Mouse (Mus musculus) ZHBTc4 (cell line): ENCODE measurements around the gene Smarcc2.

Experiments used
- DNase-seq: peaks from one replicate; pipeline ENCODE4 v3.0.0-alpha.2; 2011; ENCODE audit warnings: low read depth, low spot score

Smarcc2 gene

DNA sequence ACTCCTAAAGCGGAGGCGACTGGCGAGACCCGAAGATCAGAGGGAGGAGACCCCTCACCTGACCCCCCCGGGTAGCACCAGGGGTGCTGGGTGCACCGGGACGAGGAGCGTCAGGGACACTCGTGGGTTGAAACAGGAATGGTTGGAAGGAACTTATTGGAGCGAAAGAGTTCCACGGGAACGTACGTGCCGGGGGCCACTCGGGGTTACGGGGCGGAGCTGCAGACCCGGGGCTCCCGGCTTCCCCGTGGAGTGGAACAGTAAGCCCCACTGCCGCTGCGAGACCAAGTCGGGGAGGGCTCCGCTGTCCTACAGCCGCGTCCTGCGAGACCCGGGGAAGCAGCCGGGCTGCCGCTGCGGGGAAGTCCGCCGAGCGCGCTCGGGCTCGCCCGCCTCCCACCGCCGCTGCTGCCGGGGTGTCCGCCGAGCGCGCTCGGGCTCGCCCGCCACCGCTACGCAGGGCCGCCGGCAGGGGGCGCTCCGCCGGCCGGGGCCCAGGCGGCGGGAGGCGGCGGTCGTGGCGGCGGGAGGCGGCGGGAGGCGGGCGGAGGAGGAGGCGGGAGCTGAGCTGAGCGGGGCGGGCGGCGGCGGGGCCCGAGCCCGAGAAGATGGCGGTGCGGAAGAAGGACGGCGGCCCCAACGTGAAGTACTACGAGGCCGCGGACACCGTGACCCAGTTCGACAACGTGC lies at the start of gene Smarcc2:
Smarcc2 (plus strand) TSS at position 530 of the 690 bp plus-strand sequence.
- DNase-seq: peak; percentile 76

GRCm38 (mm10) chr10:128409692-128410559 lies 49.1 kb upstream of the Smarcc2 start:
- peak; percentile 99 for DNase-seq

DNA sequence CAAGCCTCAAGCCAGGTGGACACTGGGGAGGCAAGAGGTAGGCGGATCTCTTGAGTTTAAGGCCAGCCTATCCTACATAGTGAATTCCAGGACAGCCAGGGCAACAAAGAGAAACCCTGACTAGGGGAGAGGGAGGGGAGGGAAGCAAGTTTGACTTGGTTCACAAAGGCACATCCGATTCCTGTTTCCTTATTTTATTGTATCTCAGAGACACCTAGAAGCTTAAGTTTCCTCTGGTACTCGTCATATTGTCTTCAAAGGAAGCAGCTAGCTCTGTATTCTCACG lies 48.5 kb upstream of the Smarcc2 start:
- peak; percentile 62 for DNase-seq

GRCm38 (mm10) chr10:128411211-128412054 lies 47.6 kb upstream of the Smarcc2 start, which contains the start of the genes Nabp2 and Rnf41:
Gene Nabp2, minus strand, starts transcription at chr10:128411492.
Gene Rnf41, plus strand, starts transcription at chr10:128411657.
- peak; percentile 99 for DNase-seq

DNA sequence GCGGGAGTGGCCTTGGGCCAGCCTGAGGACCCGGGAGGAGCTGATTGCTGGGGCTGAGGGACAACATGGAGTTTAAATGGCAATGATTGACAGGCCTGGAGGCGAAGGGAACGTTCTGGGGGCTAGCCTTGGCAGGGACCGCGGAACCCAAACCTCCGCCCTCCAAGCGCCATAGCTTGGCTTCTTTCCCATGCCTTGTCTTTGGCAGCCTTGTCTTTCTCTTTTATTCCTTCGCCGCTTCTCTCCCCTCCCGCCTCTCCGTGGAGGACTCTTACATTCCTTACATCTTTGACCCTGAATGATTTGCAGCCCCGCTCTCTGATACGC lies 47.0 kb upstream of the Smarcc2 start:
- DNase-seq: no peak

- no peak for DNase-seq
Measured at GRCm38 (mm10) chr10:128412558-128412957, 46.5 kb upstream of the Smarcc2 start.

- DNase-seq: no peak
Measured at GRCm38 (mm10) chr10:128413076-128413475, 46.0 kb upstream of the Smarcc2 start.

DNA sequence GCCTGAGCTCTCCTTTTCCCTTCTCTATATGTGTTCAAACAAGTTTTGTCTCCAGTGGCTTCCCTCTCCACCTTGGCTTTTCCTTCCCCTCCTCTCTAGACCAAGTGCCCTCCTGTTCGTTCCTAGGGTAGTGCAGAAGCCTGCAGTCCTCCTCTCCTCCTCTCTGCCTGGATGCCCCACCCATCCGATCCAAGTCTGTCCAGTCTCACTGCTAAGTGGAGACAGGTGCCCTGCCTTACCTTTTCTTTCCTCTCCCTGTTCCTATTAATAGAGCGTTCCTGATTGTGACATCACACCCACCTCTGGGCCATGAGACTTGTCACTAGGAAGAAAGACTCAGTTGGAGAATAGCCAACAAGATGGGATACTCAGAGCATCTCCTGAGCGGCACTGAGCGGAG lies 44.2 kb upstream of the Smarcc2 start:
- DNase-seq: no peak

GRCm38 (mm10) chr10:128422426-128422825 lies 36.6 kb upstream of the Smarcc2 start:
- DNase-seq: no peak

DNA sequence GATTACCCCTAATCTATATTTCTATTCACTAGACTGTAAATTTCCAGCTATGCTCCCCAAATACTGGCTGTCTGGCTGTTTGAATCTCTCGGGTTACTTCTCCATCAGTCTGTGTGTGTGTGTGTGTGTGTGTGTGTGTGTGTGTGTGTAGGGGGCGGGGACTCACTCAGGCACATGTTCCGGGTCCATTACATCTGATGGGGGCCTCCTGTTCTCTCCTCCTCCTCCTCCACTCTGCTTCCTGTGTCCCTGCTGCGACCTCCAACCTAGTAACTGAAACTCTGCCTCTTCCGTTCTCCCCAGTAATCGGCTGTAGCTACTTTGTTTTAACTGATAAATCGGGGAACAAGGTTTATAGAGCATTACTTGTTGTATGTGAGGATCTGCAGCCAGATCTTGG lies 34.4 kb upstream of the Smarcc2 start:
- no peak for DNase-seq

- DNase-seq: no peak
Measured at GRCm38 (mm10) chr10:128425260-128425659, 33.8 kb upstream of the Smarcc2 start.

- DNase-seq: no peak
Measured at GRCm38 (mm10) chr10:128429052-128429451, 30.0 kb upstream of the Smarcc2 start.

GRCm38 (mm10) chr10:128429454-128429853 lies 29.6 kb upstream of the Smarcc2 start:
- DNase-seq: no peak

DNA sequence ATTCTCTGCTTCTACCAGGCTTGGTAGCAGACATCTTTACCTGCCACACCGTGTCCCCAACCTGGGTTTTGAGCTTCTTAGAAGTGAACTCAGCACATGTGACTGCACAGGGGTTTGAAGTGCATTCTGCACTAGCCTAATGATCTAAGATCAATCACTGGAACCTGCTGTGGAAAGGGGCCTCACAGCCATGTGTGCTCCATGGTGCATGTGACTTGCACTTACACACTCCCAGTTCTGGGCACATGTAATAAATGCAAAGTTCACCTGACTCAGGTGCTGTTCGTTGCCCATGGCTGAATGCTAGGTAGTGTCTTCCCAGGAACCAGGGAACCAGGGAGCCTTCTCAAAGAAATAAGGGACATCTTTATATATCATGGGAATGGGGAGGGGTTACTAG lies 25.6 kb upstream of the Smarcc2 start:
- no peak for DNase-seq

- peak; percentile 19 for DNase-seq
Measured at GRCm38 (mm10) chr10:128434681-128435080, 24.4 kb upstream of the Smarcc2 start.

DNA sequence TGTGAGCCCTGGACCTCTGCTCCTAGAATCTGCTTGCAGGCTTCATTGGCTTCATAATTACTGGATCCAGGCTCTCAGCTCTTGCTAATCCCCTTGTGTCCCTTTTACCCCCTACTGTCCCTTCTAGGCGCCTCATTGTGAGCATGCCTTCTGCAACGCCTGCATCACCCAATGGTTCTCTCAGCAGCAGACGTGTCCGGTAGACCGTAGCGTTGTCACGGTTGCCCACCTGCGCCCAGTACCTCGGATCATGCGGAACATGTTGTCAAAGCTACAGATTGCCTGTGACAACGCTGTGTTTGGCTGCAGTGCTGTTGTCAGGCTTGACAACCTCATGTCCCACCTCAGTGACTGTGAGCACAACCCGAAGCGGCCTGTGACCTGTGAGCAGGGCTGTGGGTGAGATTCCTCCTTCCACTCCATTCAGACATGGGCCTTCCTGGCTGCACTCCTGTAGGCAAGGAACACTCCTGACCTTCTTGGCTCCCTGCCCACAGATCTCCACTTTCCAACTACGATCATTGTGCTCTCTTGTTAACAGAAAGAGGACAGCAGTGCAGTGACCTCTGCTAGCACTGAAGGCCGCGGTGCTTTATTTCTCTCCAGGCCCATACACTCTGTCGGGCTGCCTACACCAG lies 23.7 kb upstream of the Smarcc2 start:
- DNase-seq: no peak

- no peak for DNase-seq
Measured at GRCm38 (mm10) chr10:128435873-128436272, 23.2 kb upstream of the Smarcc2 start.

GRCm38 (mm10) chr10:128436376-128436775 lies 22.7 kb upstream of the Smarcc2 start:
- DNase-seq: no peak

- no peak for DNase-seq
Measured at GRCm38 (mm10) chr10:128438675-128439279, 20.3 kb upstream of the Smarcc2 start.

GRCm38 (mm10) chr10:128440407-128440806 lies 18.6 kb upstream of the Smarcc2 start:
- peak; percentile 61 for DNase-seq
